Mouse (Mus musculus) CH12.LX (cell line): ENCODE results near the gene Ica1.

ENCODE experiments used
- ELF1 ChIP-seq: IDR thresholded peaks from 2 replicates; pipeline ENCODE4 v1.6.1; 2014; ENCODE audit warnings: low read depth, mild to moderate bottlenecking, inconsistent platforms, low read length, improper control_type of control experiment
- ZC3H11A ChIP-seq: IDR thresholded peaks from 2 replicates; pipeline ENCODE4 v1.6.1; 2012; ENCODE audit warnings: low read depth, mild to moderate bottlenecking, inconsistent platforms, low read length, improper control_type of control experiment

DNA sequence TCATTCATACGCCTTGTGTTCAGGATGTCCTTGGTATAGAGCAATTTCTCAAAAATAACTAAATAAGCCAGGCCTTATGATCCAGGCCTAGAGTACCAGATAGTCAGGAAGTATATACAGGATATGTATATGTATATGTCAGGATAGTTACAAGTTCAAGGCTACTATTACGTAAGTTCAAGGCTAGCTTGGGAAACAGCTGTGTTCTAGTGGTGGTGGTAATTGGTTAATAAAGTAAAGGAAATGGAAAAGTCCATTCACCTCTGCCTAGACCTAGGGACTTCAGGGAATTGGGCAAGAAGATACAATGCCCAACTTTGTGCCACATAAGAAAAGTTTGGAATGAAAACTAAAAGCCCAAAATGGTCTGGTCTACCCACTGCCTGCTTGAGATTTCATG is 61.7 kb downstream of the Ica1 start:
- TF ChIP-seq ELF1 (no peak), ZC3H11A (no peak)
